Mouse (Mus musculus) liver, postnatal 0 days (tissue): Measurements from ENCODE around the gene Tcaf2. TPM values are rescaled to one million over a fixed set of nuclear protein-coding genes. Genes with fewer than 3 reads are reported as not detected.

Source experiments
- ATAC-seq: fragments of 200-750 bp; cut with Nextera tagmentation; 2 replicates; pipeline ENCODE4 v1.8.0; 2017; ENCODE audit warnings: mild to moderate bottlenecking, moderate library complexity
- DNase-seq: peaks from one replicate; pipeline ENCODE4 v3.0.0-alpha.2; 2016
- H3K27ac ChIP-seq: fragments of 300-500 bp; sonication (generic); 2 replicates; pipeline ENCODE4 v1.5.1; 2014; ENCODE audit warnings: antibody characterized with exemption, moderate library complexity, mild to moderate bottlenecking, low read depth
- H3K27me3 ChIP-seq: fragments of 300-500 bp; sonication (generic); 2 replicates; pipeline ENCODE4 v1.6.1; 2014; ENCODE audit warnings: low read length, control low read depth, mixed read lengths; ENCODE audit not compliant: insufficient read depth
- H3K36me3 ChIP-seq: fragments of 300-500 bp; sonication (generic); replicated peaks from 2 replicates; pipeline ENCODE4 v1.6.1; 2014; ENCODE audit warnings: mild to moderate bottlenecking, control low read depth, low read length, moderate library complexity, mixed read lengths; ENCODE audit not compliant: insufficient read depth
- H3K4me1 ChIP-seq: fragments of 300-500 bp; sonication (generic); 2 replicates; pipeline ENCODE4 v1.6.1; 2014; ENCODE audit warnings: antibody characterized with exemption, mild to moderate bottlenecking, control low read depth; ENCODE audit not compliant: insufficient read depth
- H3K4me2 ChIP-seq: fragments of 300-500 bp; sonication (generic); 2 replicates; pipeline ENCODE4 v1.6.1; 2014; ENCODE audit warnings: low read depth, mild to moderate bottlenecking, low read length, moderate library complexity, mixed read lengths
- H3K4me3 ChIP-seq: fragments of 300-500 bp; sonication (generic); 2 replicates; pipeline ENCODE4 v1.5.1; 2014; ENCODE audit warnings: low read depth, low read length
- H3K9ac ChIP-seq: fragments of 300-500 bp; sonication (generic); replicated peaks from 2 replicates; pipeline ENCODE4 v1.6.1; 2014; ENCODE audit warnings: mild to moderate bottlenecking, moderate library complexity
- H3K9me3 ChIP-seq: fragments of 300-500 bp; sonication (generic); 2 replicates; pipeline ENCODE4 v1.6.1; 2016; ENCODE audit warnings: mild to moderate bottlenecking, control low read depth, low read length, mixed read lengths
- CTCF ChIP-seq: sonication (generic); IDR thresholded peaks from 2 replicates; pipeline ENCODE4 v1.5.1; 2016; ENCODE audit warnings: antibody characterized with exemption, low read depth
- EP300 ChIP-seq: IDR thresholded peaks from 2 replicates; pipeline ENCODE4 v1.6.1; 2016; ENCODE audit warnings: antibody characterized with exemption, low read depth, mild to moderate bottlenecking
- WGBS: fragments of 180-500 bp; shearing (Covaris S2); extraction: QIAGEN DNeasy Blood & Tissue Kit; methylation state at CpG from one replicate; pipeline ENCODE4 v1.1.7; 2014; ENCODE audit not compliant: insufficient replicate concordance; 5-methylcytosine and 5-hydroxymethylcytosine counted together
- polyA plus RNA-seq: library from polyadenylated mRNA; unstranded; fragments of >200 nt; fragmentation: Nextera tagmentation; extraction: Ambion mirVana; gene quantifications from 2 replicates; pipeline ENCODE4 v1.2.1, GENCODE M21; 2015

The Tcaf2 gene
- polyA plus RNA-seq, 1 experiment from 2014 or later = 0.11 TPM

DNA sequence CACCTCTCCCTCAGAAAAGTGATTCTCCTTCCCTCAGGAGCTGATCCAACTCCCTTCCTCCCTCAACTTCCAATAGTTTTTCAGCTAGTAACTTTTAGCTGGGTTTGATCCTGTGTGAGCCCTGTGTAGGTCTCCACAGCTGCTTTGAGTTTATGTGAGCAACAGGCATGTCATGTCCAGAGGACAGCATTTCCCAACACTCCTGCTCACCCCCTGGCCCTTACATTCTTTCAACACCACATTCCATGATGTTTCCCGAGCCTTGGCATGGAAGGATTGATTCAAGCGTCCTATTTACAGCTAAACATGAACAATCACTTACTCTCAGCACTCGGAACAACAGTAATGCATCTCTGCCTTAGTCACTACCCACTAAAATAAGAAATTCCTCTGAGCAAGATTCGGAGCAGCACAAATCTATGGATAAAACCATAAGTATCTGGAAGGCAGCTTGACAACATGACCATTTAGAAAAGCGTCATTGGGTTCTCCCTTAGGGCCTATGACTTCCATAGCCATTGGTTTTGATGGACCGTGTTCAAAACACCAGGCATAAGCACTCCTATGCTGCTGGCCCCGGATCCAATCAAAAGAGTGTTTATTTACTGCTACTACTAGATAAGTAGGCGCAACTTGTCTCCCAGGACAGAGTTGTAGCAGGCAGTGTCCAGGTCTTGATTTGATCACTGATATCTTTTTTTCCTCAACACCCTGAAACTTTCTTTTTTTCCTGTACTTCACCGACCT lies 62.1 kb downstream of the Tcaf2 start:
- TF ChIP-seq CTCF (no peak), EP300 (no peak)
- Histone ChIP-seq H3K36me3 (no peaks in the 10 kb centered on the region), H3K9me3 (no peaks in the 10 kb centered on the region), H3K27me3 (no peaks in the 10 kb centered on the region), H3K9ac (no peak overlapping the region), H3K27ac (no peak overlapping the region), H3K4me3 (no peak overlapping the region), H3K4me1 (no peaks in the 10 kb centered on the region), H3K4me2 (no peak overlapping the region)
- 55% methylated on average over 9 of the region's 9 CpGs for WGBS
- DNase-seq = no peak
- no peak for ATAC-seq

DNA sequence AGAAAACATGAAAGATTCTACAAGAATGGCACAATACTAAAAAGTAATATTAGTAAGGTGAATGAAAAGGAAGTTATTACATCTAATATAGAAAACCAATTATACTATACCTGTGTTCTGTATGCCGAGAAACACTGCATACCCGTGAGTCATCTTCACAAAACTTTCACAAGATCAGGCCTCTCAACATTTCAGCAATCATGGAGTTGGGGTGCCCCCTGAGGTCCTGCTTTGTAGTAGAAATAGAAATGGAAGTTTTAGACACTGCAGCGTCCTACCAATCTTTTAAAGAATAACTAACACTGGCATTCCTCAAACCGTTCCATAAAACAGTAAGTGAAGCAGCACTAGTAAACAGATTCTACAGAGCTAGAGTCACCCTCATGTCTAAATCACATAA lies 66.4 kb downstream of the Tcaf2 start:
- Histone ChIP-seq H3K27ac (no peak overlapping the region), H3K4me2 (no peak overlapping the region), H3K36me3 (no peaks in the 10 kb centered on the region), H3K9ac (no peak overlapping the region), H3K9me3 (no peaks in the 10 kb centered on the region), H3K27me3 (no peaks in the 10 kb centered on the region), H3K4me1 (no peaks in the 10 kb centered on the region), H3K4me3 (no peak overlapping the region)
- 68% methylated on average over 4 of the region's 4 CpGs for WGBS
- ATAC-seq = no peak
- DNase-seq = no peak
- TF ChIP-seq EP300 = no peak
- TF ChIP-seq CTCF = no peak

DNA sequence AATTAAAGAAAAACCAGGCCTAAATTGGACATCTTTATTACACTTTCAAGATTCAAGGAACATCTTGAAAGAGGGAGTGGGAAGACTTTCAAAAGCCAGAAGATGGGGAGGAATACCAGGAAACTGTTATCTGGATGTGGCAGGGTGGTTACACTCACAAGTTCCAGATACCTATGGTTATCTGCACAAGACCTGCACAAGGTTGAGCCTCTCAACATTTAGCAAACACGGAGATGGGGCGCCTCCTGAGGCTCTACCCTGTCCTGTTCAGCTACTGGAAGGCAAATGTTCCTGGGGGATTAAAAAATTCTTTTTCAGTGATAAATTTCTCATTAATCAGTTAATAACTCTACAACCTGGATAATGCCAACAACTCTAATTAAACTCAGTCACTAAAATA lies 67.6 kb downstream of the Tcaf2 start:
- no peak for TF ChIP-seq EP300
- no peak for TF ChIP-seq CTCF
- Histone ChIP-seq H3K4me3 (no peak overlapping the region), H3K36me3 (no peaks in the 10 kb centered on the region), H3K9ac (no peak overlapping the region), H3K9me3 (no peaks in the 10 kb centered on the region), H3K27me3 (no peaks in the 10 kb centered on the region), H3K4me1 (no peaks in the 10 kb centered on the region), H3K27ac (no peak overlapping the region), H3K4me2 (no peak overlapping the region)
- DNase-seq (no peak), ATAC-seq (no peak)
- WGBS = 74% methylated on average over 2 of the region's 2 CpGs

Other genes starting within 250 kb of the Tcaf2 start
- not detected in 2 replicates for gene Tas2r143, start 245.0 kb downstream of the Tcaf2 start, polyA plus RNA-seq
- gene Tas2r135, start 239.8 kb downstream of the Tcaf2 start, polyA plus RNA-seq = not detected in 2 replicates
- gene Tas2r126, start 210.7 kb downstream of the Tcaf2 start, polyA plus RNA-seq = not detected in 2 replicates
- gene Olfr458, start 180.1 kb downstream of the Tcaf2 start, polyA plus RNA-seq = not detected in 2 replicates
- not detected in 2 replicates for gene Olfr457, start 168.9 kb downstream of the Tcaf2 start, polyA plus RNA-seq
- gene Olfr456, start 158.0 kb downstream of the Tcaf2 start, polyA plus RNA-seq = not detected in 2 replicates
- gene Olfr455, start 97.7 kb downstream of the Tcaf2 start, polyA plus RNA-seq = not detected in 2 replicates
- not detected in 2 replicates for gene Tcaf3, start 47.6 kb downstream of the Tcaf2 start, polyA plus RNA-seq
- 3.8 and 4.7 TPM in 2 replicates for gene Tcaf1, start 64.8 kb upstream of the Tcaf2 start, polyA plus RNA-seq
- gene Olfr453, start 94.1 kb upstream of the Tcaf2 start, polyA plus RNA-seq = not detected in 2 replicates
- not detected in 2 replicates for gene Olfr38, start 111.2 kb upstream of the Tcaf2 start, polyA plus RNA-seq
- gene Olfr452, start 139.8 kb upstream of the Tcaf2 start, polyA plus RNA-seq = not detected in 2 replicates
- not detected in 2 replicates for gene Olfr450, start 166.7 kb upstream of the Tcaf2 start, polyA plus RNA-seq
- not detected in 2 replicates for gene Olfr449, start 189.1 kb upstream of the Tcaf2 start, polyA plus RNA-seq
- not detected in 2 replicates for gene Olfr448, start 245.2 kb upstream of the Tcaf2 start, polyA plus RNA-seq